Mouse (Mus musculus) liver, adult 2 months (tissue): ENCODE measurements around the gene Gm10644.

Experiments used
- CTCF ChIP-seq: fragments of 200-500 bp; IDR thresholded peaks from 2 replicates; pipeline ENCODE4 v1.5.1; 2011; ENCODE audit warnings: low read depth, low read length, control low read depth
- POLR2A ChIP-seq: fragments of 200-500 bp; IDR thresholded peaks from 2 replicates; pipeline ENCODE4 v1.6.1; 2011; ENCODE audit warnings: low read length, control low read depth; ENCODE audit not compliant: insufficient read depth; ENCODE audit errors: extremely low read depth

- no peak for TF ChIP-seq CTCF
- TF ChIP-seq POLR2A = no peak
Measured at GRCm38 (mm10) chr8:83916015-83916414, 39.0 kb downstream of the Gm10644 start.
